Mouse (Mus musculus): ENCODE data around the gene Adam23.
A peak's percentile ranks its signal among the peaks of the same experiment; 100 is the strongest.

The Adam23 gene

GRCm38 (mm10) chr1:63484646-63485045 is 39.0 kb downstream of the Adam23 start:
- no peak for DNase-seq

GRCm38 (mm10) chr1:63486646-63487045 is 41.0 kb downstream of the Adam23 start:
- no peak for DNase-seq

- DNase-seq: no peak
Measured at GRCm38 (mm10) chr1:63491001-63491400, 45.3 kb downstream of the Adam23 start.

GRCm38 (mm10) chr1:63493325-63493724 is 47.6 kb downstream of the Adam23 start:
- DNase-seq: no peak

GRCm38 (mm10) chr1:63507386-63507785 is 61.7 kb downstream of the Adam23 start:
- no peak for DNase-seq

- no peak for DNase-seq
Measured at GRCm38 (mm10) chr1:63508801-63509200, 63.1 kb downstream of the Adam23 start.

- no peak for DNase-seq
Measured at GRCm38 (mm10) chr1:63511416-63511815, 65.7 kb downstream of the Adam23 start.

- no peak for DNase-seq
Measured at GRCm38 (mm10) chr1:63517800-63518199, 72.1 kb downstream of the Adam23 start.

- DNase-seq: no peak
Measured at GRCm38 (mm10) chr1:63518814-63519213, 73.1 kb downstream of the Adam23 start.

- DNase-seq: no peak
Measured at GRCm38 (mm10) chr1:63529901-63530300, 84.2 kb downstream of the Adam23 start.

- peak; percentile 20 for DNase-seq
Measured at GRCm38 (mm10) chr1:63534271-63534827, 88.7 kb downstream of the Adam23 start.

- no peak for DNase-seq
Measured at GRCm38 (mm10) chr1:63539884-63540613, 94.4 kb downstream of the Adam23 start.

- no peak for DNase-seq
Measured at GRCm38 (mm10) chr1:63544122-63544521, 98.4 kb downstream of the Adam23 start.

GRCm38 (mm10) chr1:63553039-63553438 is 107.3 kb downstream of the Adam23 start:
- DNase-seq: no peak

- no peak for DNase-seq
Measured at GRCm38 (mm10) chr1:63561772-63562520, 116.3 kb downstream of the Adam23 start.

GRCm38 (mm10) chr1:63563928-63564327 is 118.2 kb downstream of the Adam23 start:
- no peak for DNase-seq

GRCm38 (mm10) chr1:63566501-63566900 is 120.8 kb downstream of the Adam23 start:
- DNase-seq: no peak

GRCm38 (mm10) chr1:63567031-63567430 is 121.3 kb downstream of the Adam23 start:
- DNase-seq: no peak

GRCm38 (mm10) chr1:63572229-63572628 is 126.5 kb downstream of the Adam23 start:
- DNase-seq: no peak

GRCm38 (mm10) chr1:63573432-63573831 is 127.7 kb downstream of the Adam23 start:
- DNase-seq: no peak

GRCm38 (mm10) chr1:63573864-63574611 is 128.3 kb downstream of the Adam23 start:
- no peak for DNase-seq

GRCm38 (mm10) chr1:63576803-63577202 is 131.1 kb downstream of the Adam23 start:
- DNase-seq: no peak

GRCm38 (mm10) chr1:63579153-63579552 is 133.5 kb downstream of the Adam23 start:
- no peak for DNase-seq
